Mouse (Mus musculus): ENCODE results near the gene 3110021N24Rik.

Gene 3110021N24Rik

GRCm38 (mm10) chr4:108796701-108797100 is 77.3 kb downstream of the 3110021N24Rik start:
- no peak for DNase-seq (ENCODE audit: low spot score)

GRCm38 (mm10) chr4:108798083-108798830 is 78.8 kb downstream of the 3110021N24Rik start:
- peak; percentile 50 for DNase-seq (ENCODE audit: low spot score)

GRCm38 (mm10) chr4:108803535-108803934 is 84.1 kb downstream of the 3110021N24Rik start:
- DNase-seq (ENCODE audit: low spot score): no peak

- no peak for DNase-seq (ENCODE audit: low spot score)
These were observed 91.7 kb downstream of the 3110021N24Rik start for GRCm38 (mm10) chr4:108811142-108811541.

GRCm38 (mm10) chr4:108811550-108811949 is 92.1 kb downstream of the 3110021N24Rik start:
- no peak for DNase-seq (ENCODE audit: low spot score)

- no peak for DNase-seq (ENCODE audit: low spot score)
These were observed 106.2 kb downstream of the 3110021N24Rik start for GRCm38 (mm10) chr4:108825677-108826076.

GRCm38 (mm10) chr4:108826096-108826495 is 106.6 kb downstream of the 3110021N24Rik start:
- no peak for DNase-seq (ENCODE audit: low spot score)

- no peak for DNase-seq (ENCODE audit: low spot score)
These were observed 107.2 kb downstream of the 3110021N24Rik start for GRCm38 (mm10) chr4:108826643-108827042.

GRCm38 (mm10) chr4:108830698-108831097 is 111.2 kb downstream of the 3110021N24Rik start:
- DNase-seq (ENCODE audit: low spot score): no peak
